Mouse (Mus musculus): Measurements from ENCODE around the gene Cabp7.

DNA sequence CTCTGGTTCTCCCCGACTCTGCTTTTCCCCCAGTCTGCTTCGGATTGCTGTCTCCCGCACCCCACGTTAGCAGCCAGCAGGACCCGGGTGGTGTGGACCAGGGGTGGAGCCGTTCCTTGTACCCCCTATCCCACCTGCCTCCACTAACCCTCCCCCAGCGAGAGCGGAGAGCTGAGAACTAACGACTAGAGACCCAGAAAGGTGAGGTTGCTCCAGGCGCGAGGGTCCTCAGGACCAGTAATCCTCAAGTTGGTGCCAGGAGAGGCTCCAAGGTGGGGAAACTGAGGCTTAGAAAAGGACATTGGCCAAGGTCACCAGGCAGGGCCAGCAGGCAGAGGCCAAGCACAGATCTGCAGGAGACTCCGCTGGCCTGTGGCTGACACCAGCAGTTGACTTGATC, 707 bp upstream of the Cabp7 start:
- TF ChIP-seq POLR2A (IDR thresholded peaks at IDR 0.05; ENCODE audit: extremely low read depth, insufficient read depth, low read length) (no peak), CTCF (IDR thresholded peaks at IDR 0.05; ENCODE audit: extremely low read depth, insufficient read depth, low read length) (no peak)
